Mouse (Mus musculus) spleen, adult 2 months (tissue): ENCODE results near the gene Itgb7. TPM values are rescaled to one million over a fixed set of nuclear protein-coding genes. Genes with fewer than 3 reads are reported as not detected.

ENCODE experiments used
- DNase-seq, 2 experiments: peaks; one replicate each; pipeline versions ENCODE4 v3.0.0 to v3.0.0-alpha.2; 2012 to 2021; ENCODE audit warnings: low spot score in 2 of 2, low read depth in 1 of 2
- H3K27ac ChIP-seq: fragments of 200-500 bp; 2 replicates; pipeline ENCODE4 v1.5.1; 2012; ENCODE audit warnings: low read length, inconsistent platforms; ENCODE audit not compliant: insufficient read depth
- H3K27me3 ChIP-seq: fragments of 200-500 bp; 2 replicates; pipeline ENCODE4 v1.6.1; 2012; ENCODE audit warnings: mild to moderate bottlenecking, moderate library complexity, low read length, inconsistent platforms; ENCODE audit not compliant: control insufficient read depth, insufficient read depth
- H3K36me3 ChIP-seq: fragments of 200-500 bp; 2 replicates; pipeline ENCODE4 v1.6.1; 2012; ENCODE audit warnings: mild to moderate bottlenecking, low read length, inconsistent platforms; ENCODE audit not compliant: control insufficient read depth, insufficient read depth
- H3K4me1 ChIP-seq: fragments of 200-500 bp; 2 replicates; pipeline ENCODE4 v1.6.1; 2011; ENCODE audit warnings: inconsistent platforms; ENCODE audit not compliant: control insufficient read depth, insufficient read depth, insufficient read length
- H3K4me3 ChIP-seq: fragments of 200-500 bp; 2 replicates; pipeline ENCODE4 v1.5.1; 2011; ENCODE audit warnings: mild to moderate bottlenecking, inconsistent platforms; ENCODE audit not compliant: insufficient read depth, insufficient read length; ENCODE audit errors: extremely low read depth
- CTCF ChIP-seq: fragments of 200-500 bp; IDR thresholded peaks from 2 replicates; pipeline ENCODE4 v1.5.1; 2011; ENCODE audit warnings: mild to moderate bottlenecking, inconsistent platforms; ENCODE audit not compliant: insufficient read depth, insufficient read length, insufficient replicate concordance; ENCODE audit errors: extremely low read depth
- POLR2A ChIP-seq: fragments of 200-500 bp; IDR thresholded peaks from 2 replicates; pipeline ENCODE4 v1.6.1; 2011; ENCODE audit warnings: low read depth, low read length, inconsistent platforms
- WGBS: fragments of 180-500 bp; shearing (Covaris S2); methylation state at CpG from one replicate; pipeline ENCODE4 v1.1.7; 2018; 5-methylcytosine and 5-hydroxymethylcytosine counted together
- polyA plus RNA-seq: library from polyadenylated mRNA; depleted of rRNA; stranded (reverse); fragments of >200 nt; gene quantifications from 2 replicates; pipeline ENCODE4 v1.2.3, GENCODE M21; 2012

The Itgb7 gene
- polyA plus RNA-seq, 1 experiment, result 143 TPM

GRCm38 (mm10) chr15:102224992-102225617, 6.6 kb downstream of the Itgb7 start:
- H3K4me1 ChIP-seq, result peaks cover 11% of the 10 kb centered on the region
- peak overlapping the region; percentile 53 for H3K4me3 ChIP-seq
- no peaks in the 10 kb centered on the region for H3K27me3 ChIP-seq
- peaks cover 21% of the 10 kb centered on the region for H3K36me3 ChIP-seq
- 2% methylated on average over 21 of the region's 21 CpGs for WGBS
- TF ChIP-seq POLR2A, result no peak
- TF ChIP-seq CTCF, result no peak
- peak; percentile 74 to 82 for DNase-seq
- H3K27ac ChIP-seq, result peak overlapping the region; percentile 72

DNA sequence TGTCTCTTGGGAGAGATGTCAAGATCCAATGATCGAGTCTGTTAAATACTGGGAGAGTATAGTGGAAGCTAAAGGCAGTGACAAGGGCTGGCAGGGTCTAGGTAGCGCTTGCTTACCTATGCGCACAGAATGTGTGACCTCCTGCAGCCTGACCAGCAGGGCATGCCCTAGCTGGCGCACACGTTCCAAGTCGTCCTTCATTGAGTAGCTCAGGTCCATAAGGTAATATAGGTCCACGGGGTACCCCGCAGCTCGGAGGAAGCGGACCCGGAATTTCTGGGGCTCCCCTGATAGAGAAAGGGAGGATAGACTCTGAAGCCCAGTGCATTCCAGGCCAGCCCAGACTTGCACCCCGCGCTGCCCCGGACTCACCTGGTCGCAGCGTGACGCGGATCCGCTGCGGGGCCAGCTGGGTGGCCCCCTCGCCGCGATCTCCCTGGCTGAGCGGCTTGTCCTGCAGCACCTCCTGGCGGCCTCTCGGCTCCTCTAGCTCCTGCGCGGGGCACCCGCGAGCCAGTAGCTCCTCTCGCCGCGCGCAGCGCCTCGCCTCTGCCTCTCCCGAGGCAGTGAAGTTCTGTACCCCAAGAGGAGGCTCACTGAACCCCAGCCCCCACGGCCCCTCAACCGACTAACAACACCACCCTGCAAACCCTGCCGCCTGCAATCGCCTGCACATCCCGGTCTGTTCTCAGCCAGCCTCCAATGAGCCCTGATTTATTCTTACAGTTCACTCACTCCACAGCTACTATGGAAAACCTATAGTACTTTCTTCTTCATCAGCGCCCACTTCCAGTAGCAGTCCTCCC, 7.4 kb downstream of the Itgb7 start:
- peak overlapping the region; percentile 53 for H3K4me3 ChIP-seq
- H3K36me3 ChIP-seq, result peaks cover 22% of the 10 kb centered on the region
- H3K27ac ChIP-seq, result peak overlapping the region; percentile 63
- WGBS, result 10% methylated on average over 43 of the region's 43 CpGs
- no peaks in the 10 kb centered on the region for H3K27me3 ChIP-seq
- H3K4me1 ChIP-seq, result peaks cover 11% of the 10 kb centered on the region
- TF ChIP-seq CTCF (peak; percentile 76), POLR2A (no peak)
- DNase-seq, result peak in 1 of 2 experiments; percentile 84

DNA sequence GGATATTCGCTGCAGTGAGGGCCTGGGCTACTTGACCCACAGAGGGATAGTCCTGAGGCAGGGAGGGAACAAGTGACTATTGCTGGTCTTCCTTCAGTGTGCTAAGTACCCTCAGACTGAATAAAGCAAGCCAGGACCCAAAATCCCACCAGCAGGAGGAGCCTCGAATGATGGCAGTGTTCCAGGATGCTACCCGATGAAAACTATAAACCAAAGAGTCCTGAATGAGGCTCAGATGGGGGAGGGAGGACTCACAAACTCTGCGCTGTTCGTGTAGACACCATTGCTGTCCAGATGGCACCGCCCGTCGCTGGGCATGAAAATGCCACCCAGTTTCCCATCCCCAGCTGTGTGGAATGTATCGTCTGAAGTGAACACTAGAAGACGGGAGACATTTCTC, 9.4 kb downstream of the Itgb7 start:
- Histone ChIP-seq H3K4me3 (no peak overlapping the region), H3K36me3 (peaks cover 24% of the 10 kb centered on the region), H3K27me3 (no peaks in the 10 kb centered on the region), H3K27ac (no peak overlapping the region), H3K4me1 (peaks cover 11% of the 10 kb centered on the region)
- DNase-seq, result no peak
- TF ChIP-seq CTCF, result no peak
- no peak for TF ChIP-seq POLR2A
- 81% methylated on average over 10 of the region's 10 CpGs for WGBS

- Histone ChIP-seq H3K4me3 (no peak overlapping the region), H3K4me1 (peaks cover 4% of the 10 kb centered on the region; the same call in 1 of the 2 replicates), H3K36me3 (peaks cover 41% of the 10 kb centered on the region), H3K27ac (no peak overlapping the region), H3K27me3 (no peaks in the 10 kb centered on the region)
- DNase-seq, result no peak
- TF ChIP-seq POLR2A (no peak), CTCF (no peak)
- WGBS, result 89% methylated on average over 7 of the region's 7 CpGs
Measured at GRCm38 (mm10) chr15:102217325-102217724, 14.4 kb downstream of the Itgb7 start.

DNA sequence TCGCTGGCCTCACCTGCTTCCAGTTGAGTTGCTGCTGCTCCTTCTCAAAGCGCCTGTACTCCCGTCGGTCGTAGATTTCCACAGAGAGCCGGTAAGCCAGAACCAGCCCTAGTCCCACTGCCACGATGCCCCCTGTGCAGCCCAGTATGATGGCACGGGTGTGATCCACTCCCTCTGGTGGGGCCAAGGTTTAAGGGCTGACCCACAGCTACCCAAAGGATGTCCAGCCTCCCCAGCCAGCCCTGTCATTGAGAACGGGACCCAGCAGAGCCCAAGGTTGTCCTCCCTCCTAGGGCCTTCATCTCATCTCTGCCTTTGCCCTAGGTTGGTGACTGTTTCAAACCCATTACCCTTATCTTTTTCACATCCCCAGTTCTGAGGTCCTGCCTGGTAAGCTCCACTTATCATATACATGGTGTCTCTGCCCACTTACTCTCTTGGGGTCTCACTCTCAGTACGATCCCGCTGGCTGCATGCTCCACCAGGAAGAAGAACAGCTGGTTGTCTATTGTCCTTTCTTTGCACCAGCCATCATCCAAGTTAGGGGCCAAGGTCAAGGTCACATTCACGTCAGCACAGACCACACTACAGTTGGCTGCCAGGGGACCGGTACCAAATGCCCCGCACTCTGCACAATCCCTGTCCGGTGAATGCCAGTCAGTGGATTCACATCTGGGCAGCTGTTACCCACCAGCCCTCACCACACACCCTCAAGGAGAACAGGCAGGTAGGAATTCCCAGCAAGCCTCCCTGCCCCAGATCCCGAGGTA, 15.1 kb downstream of the Itgb7 start:
- no peak for DNase-seq

GRCm38 (mm10) chr15:102215624-102216023, 16.1 kb downstream of the Itgb7 start:
- no peak for DNase-seq
- Histone ChIP-seq H3K27me3 (no peaks in the 10 kb centered on the region), H3K4me1 (peaks cover 4% of the 10 kb centered on the region; the same call in 1 of the 2 replicates), H3K36me3 (peaks cover 47% of the 10 kb centered on the region), H3K27ac (no peak overlapping the region), H3K4me3 (no peak overlapping the region)
- 93% methylated on average over 6 of the region's 6 CpGs for WGBS
- TF ChIP-seq POLR2A (no peak), CTCF (no peak)

More for the DNA sequence above, 15.1 kb downstream of the Itgb7 start:
- no peak overlapping the region for H3K4me3 ChIP-seq
- peaks cover 4% of the 10 kb centered on the region; the same call in 1 of the 2 replicates for H3K4me1 ChIP-seq
- H3K27me3 ChIP-seq, result no peaks in the 10 kb centered on the region
- 91% methylated on average over 16 of the region's 16 CpGs for WGBS
- no peak overlapping the region for H3K27ac ChIP-seq
- H3K36me3 ChIP-seq, result peaks cover 42% of the 10 kb centered on the region
- TF ChIP-seq POLR2A (no peak), CTCF (no peak)
